Mouse (Mus musculus) cerebellum, adult 11-12 months (tissue): ENCODE measurements around the gene Scfd2.
A peak's percentile ranks its signal among the peaks of the same experiment; 100 is the strongest.

Experiments
- DNase-seq: peaks from one replicate; pipeline ENCODE4 v3.0.0; 2022

Gene Scfd2

DNA sequence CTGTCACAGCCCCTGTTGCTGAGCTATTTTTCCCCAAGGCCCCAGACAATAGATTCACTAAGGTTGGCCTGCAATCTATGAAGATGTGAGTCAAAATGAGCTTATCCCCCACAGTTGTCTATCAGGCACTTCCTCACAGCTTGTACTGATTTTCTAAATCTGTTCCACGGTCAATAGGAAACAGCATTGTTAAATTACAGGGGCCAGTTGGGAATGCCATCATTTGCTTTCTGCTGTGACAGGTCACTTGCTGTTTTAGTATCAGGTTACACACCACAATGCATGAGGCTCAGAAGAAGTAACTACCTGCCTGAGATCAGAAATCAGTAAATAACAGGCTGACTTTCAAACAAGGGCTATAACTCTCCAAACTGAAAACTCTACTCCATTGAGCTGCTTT lies 168.3 kb downstream of the Scfd2 start:
- DNase-seq: no peak

- no peak for DNase-seq
These were observed 170.0 kb downstream of the Scfd2 start for GRCm38 (mm10) chr5:74361531-74361930.

- no peak for DNase-seq
These were observed 173.5 kb downstream of the Scfd2 start for GRCm38 (mm10) chr5:74358033-74358432.

DNA sequence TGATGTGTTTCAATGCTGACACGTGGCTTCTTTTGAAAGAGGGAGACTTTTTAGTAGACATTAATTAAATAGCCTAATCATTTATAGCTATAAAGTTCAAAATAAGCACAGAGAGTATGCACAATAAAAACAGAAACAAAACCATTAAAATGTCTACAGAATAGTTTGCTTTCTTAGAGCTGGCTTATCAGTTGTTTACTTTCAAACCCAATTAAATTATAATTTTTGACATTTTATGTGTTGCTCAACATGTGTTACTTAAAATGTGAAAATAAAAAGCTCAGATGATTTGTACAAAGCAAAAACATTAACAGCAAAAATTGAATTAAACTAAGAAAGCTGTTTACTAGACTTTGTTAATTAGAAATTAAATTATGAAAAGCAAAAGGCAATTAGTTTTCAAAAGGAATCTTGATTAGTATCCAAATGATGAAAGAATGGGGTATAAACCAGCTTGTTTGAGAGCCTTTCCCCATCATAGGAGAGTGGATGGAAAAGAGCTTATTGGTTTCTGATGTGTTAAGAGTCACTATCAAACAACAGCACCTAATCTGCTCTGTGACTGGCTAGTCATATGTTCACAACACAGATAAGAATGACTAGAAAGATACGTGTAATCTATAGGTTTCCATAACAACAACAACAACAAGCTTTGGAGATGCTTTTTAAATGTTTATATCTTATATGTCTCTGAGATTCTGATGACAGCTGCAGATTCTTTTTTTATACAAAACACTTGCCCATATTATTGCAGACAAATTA lies 176.0 kb downstream of the Scfd2 start:
- DNase-seq: no peak

DNA sequence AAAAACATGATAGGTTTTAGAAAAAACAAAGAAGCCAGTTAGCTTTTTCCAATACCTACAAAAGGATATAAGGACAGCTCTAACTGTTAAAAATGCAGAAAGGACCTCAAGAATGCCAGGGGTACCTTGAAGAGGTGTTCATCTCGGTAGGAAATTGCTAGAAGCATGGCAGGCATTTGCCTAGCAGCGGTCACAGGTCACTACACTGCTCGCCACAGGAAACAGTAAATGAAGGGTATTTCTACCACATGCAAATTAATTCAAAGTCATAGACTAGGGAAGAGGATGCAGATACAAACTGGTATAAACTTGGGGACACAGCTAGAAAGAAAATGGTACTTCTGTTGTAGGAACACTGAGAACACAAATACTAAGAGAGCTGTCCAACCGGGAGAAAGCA lies 180.7 kb downstream of the Scfd2 start:
- DNase-seq: no peak

GRCm38 (mm10) chr5:74348079-74348870 lies 183.3 kb downstream of the Scfd2 start:
- no peak for DNase-seq

DNA sequence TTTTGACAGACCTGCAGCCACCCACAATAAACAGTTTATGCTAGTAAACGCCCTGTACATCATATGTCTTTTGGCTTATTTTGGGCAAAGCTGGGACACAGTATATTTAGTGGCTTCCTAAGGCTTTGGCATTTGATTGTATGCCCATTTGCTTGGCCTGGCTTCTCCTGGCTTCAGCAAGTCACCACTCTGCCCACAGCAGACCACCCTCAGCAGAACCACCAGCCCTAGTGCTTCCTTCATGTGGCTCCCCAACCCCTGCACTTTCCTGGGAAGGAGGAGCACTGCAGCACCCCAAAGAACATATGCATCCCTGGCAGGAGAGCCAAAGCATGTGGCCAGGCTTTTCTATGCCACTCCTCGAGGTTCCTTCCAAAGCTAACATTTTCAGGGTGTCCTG lies 188.5 kb downstream of the Scfd2 start:
- no peak for DNase-seq

DNA sequence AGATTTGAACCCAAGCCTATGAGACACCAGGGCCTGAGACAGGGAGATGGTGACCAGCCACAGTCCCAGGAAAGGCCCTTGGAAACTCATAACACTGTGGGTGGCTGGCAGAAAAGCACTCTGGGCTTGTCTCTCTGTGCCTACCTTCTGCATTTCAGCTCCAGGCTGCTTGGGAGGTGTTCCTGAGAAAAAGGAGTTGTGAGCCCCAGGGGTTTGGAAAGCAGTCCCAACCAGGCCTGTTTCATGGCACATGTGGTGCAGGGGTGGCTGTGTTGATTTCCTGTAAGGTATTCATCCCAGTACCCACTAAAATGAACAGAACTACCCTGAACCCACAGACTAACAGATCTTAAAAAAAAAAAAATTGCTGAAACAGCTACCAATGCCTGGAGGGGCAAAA lies 189.0 kb downstream of the Scfd2 start:
- no peak for DNase-seq

DNA sequence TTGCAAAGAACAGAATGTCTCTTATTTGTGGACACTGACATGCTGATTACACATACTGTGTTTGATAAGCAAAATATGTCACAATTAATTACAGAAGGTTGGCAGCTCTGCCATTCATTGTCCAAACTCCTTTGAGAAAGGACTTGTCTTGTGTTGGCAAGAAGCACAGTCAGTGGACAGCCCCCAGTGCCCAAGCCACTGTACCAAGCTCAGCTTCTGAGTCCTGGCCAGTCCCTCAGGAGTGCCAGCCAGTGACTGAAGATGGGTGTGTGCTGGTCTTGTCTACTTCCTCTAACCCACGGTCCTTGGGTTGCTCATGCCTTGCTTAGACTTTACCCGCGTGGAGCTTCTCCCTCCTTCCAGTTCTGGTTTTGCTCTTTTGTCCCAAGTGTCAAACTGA lies 194.1 kb downstream of the Scfd2 start:
- peak; percentile 11 for DNase-seq

DNA sequence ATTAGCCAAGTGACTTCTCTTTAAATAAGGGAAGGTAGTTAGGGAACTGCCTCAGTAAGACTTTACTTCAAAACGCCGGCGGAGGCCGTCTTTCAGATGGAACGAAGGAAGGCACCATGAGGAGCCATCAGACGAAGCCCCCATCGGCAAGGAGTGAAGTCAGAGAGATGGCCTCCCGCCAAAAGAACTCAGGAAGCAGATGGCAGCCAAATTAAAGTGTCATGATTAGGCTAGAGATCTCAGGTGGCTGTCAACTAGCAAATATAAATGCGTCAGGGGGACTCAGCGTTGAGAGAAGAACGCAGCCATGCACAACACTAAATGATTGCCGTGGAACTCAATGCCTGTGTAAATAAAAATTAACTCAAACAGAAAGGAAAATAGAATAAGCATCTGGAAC lies 194.8 kb downstream of the Scfd2 start:
- peak; percentile 57 for DNase-seq

DNA sequence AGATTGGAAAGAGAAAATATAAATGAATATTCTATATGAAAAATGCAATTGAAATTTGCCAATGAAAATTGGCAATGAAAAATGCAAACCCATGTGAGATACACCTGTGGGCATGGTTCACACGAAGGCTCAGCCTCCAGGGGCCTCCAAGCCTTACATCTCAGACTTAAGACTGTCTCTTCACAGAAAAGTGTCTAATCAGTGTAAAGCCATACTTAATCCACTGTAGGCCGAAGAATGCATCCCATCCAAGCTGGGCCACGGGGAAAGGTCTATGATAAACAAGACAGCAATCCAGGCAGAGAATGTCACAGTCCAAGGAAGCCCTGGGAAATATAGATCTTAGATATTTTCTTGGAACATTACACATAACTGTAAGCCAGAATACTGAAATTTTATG lies 198.3 kb downstream of the Scfd2 start:
- DNase-seq: no peak

GRCm38 (mm10) chr5:74326228-74326627 lies 205.3 kb downstream of the Scfd2 start:
- no peak for DNase-seq

DNA sequence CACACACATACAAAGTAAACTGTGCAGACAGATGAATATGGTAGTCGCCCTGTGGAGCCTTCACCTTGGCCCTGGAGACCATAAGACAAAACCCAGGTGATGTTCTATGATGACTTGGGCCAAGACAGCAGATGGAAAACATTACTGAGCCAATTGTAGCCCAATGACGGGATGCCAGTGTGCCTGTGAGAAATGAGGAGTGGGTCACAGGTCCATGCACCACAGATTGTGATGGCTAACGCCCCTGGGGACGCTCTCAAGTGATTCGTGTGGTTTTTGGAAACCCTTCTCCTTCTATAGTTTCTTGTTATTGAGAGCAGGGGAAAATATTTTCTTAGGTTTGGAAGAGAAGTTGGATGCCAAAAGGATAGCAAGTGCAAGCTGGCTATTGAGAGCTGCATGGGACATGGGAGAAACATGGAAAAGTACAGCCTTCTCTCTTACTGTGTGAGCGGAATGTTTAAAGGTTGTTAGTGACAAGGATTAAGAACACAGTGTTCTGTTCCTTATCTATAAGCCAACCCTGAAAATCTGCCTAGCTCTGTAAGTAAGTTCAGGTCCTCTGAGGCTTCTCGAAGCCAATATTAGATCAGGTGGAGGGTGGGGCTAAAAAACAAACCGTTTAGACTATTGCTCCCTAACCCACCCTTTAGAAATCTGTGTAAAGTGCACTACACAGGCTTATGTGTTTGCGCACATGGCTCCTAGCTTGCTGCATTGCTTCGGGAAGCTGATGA lies 210.4 kb downstream of the Scfd2 start:
- no peak for DNase-seq

DNA sequence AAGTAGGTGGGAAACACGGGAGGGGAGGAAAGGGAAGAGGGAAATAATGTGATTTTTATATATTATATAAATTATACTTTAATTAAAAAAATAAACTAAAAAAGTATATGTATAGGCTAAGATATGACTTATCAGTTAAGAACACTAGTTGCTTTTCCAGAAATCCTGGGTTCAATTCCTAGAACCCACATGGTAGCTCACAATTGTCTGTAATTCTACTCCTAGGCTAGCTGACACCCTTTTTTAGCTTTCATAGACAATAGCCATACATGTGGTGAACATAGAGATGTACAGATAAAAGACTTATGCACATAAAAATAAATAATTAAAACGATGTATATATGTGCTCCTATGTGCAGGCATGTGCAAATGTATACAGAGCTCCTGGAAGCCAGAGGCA lies 212.0 kb downstream of the Scfd2 start:
- DNase-seq: no peak

DNA sequence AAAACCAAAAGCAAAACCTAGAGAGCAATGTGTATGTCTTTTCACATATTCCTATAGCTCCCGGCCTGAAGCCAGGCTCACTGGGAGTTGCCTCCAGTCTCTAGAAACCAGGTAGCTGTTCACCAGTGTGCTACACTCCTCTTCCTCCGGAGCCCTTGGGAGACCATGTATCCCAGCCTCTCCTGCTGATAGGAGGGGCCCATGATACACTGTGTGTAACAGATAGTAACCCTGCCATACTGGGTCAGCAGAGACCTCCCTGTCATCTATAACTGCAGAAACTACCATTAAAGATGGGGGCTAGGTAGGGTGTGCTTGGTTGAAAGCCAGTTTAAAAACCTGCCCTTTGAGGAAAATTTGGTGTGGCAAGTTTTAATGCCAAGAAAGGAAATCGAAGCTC lies 214.4 kb downstream of the Scfd2 start:
- no peak for DNase-seq

- no peak for DNase-seq
These were observed 215.1 kb downstream of the Scfd2 start for GRCm38 (mm10) chr5:74316333-74316945.

DNA sequence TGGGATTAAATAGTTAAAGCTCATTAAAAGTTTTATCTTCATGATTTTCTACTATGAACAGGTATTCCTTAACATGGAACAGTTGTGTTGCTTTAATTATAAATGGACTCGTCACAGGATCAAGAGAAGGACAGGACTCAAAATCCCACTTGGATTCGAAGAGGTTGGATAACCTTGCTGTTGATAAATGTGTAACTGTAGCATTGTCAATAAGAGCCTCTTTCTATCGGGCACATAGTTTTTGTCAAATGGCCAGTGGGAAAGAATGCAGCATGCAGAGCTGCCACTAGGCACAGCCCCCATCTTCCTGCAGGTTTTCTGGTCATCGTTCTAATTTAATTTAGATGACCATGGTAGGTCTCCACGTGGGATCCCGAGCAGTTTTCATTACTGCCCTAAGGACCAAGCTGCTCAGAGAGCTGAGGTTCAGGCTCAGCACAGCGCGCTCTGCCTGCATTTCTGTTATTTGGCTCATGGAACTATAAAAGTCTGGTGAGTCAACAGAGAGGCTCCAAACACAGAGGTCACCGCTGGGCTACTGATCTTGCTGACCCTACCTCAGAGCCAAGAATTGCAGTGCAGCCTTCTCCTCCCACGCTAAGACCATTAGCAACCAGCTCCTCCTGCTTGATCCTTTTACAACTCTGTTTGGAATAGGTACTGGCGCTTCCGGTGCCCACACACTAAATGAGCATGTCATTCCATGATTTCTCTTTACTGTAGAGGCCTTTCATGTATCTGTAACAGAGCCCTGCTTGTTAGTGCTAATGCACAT lies 215.9 kb downstream of the Scfd2 start:
- no peak for DNase-seq

DNA sequence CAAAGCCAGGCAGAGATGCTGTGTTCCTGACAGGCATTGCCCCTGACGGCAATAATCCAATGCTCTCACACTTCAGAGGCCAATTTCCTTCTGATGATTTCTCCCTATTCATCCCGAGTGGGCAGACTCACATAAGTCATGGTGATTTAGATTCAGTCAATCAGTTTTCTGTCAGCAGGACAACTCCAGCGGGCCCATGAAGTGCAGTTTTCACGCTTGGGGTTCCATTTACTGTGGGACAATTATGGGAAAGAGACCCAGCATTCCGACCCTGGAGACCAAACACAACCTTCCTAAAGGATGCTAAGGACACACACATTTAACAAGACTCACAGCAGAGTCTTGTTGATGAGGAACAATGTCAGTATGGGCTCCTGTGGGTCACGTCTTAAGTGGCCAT lies 217.1 kb downstream of the Scfd2 start:
- DNase-seq: no peak

GRCm38 (mm10) chr5:74313542-74313941 lies 218.0 kb downstream of the Scfd2 start:
- DNase-seq: no peak

GRCm38 (mm10) chr5:74311865-74312264 lies 219.7 kb downstream of the Scfd2 start:
- DNase-seq: no peak

DNA sequence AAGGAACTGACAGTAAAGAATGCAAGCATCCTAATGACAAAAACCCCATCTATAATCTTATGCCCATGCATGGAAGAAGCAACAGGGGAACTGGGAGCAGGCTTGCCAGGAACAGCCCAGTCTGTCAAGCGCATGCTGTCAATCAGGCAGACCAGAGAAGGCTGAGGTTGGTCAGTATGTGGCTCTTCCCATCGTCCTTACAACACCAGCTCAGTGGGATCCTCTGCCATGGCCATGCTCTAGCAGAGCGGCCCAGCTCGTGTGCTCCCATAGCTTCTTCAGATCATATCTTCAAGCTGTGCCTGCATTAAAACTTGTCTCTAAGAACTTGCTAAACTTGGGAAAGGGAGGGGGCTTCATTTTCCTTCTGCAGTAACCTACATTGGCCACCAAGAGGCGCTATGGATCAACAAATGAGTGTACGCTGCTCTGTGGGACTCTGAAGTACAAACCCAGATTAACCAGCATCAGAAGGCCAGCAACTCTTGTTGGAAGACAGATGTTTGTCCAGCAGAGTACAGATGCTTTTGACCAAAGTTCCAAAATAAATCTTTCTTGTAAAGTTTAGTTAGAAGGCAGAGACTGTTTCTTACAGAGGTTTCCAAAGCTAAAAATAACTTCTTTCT lies 220.2 kb downstream of the Scfd2 start:
- no peak for DNase-seq

DNA sequence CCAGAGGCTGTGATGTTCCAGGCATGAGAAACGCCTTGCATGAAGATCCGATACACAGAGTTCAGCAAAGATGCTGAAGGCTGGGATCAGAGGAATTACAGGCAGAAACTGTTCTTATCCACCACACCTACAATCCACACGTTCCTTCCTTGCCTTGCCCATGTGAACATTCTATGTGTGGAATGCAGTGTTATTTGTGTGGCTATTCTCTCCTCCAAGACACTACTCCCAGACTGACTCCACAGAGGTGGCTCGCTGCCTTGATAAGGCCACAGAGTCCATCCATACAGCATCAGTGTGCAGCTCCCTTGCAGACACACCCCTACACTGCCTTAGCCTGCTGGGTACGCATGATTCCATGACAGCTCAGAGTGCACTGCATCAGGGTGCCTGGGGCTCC lies 221.5 kb downstream of the Scfd2 start:
- DNase-seq: no peak
